Mouse (Mus musculus) bone marrow macrophage, adult 2 months (primary cell): ENCODE data around the gene BC030499.

Source experiments
- CTCF ChIP-seq: IDR thresholded peaks from 2 replicates; pipeline ENCODE4 v1.5.1; 2012; ENCODE audit warnings: low read depth, mild to moderate bottlenecking, low read length, moderate library complexity
- POLR2A ChIP-seq: IDR thresholded peaks from 2 replicates; pipeline ENCODE4 v1.6.1; 2012; ENCODE audit warnings: mild to moderate bottlenecking, low read depth, low read length, borderline replicate concordance

- TF ChIP-seq POLR2A (no peak), CTCF (no peak)
Observed at GRCm38 (mm10) chr11:78300917-78301316, 10.3 kb downstream of the BC030499 start.
